Mouse (Mus musculus) CD4-positive, CD25-positive, alpha-beta regulatory T cell, adult 4 months (primary cell): Measurements from ENCODE around the gene Olfr661. TPM values are rescaled to one million over a fixed set of nuclear protein-coding genes. Genes with fewer than 3 reads are reported as not detected.

Experiments used
- ATAC-seq: one replicate; pipeline ENCODE4 v1.8.0; 2017
- polyA plus RNA-seq, 2 experiments: library from polyadenylated mRNA; unstranded; fragments of 100-300 nt; shearing (Covaris generic); gene quantifications; one replicate each; pipeline ENCODE4 v1.2.1; 2017

Gene Olfr661
- under 1 TPM in 1 of 2 experiments, not detected in 1; 0.12 TPM for polyA plus RNA-seq

GRCm38 (mm10) chr7:104686201-104686600, at the start of gene Olfr661:
Gene Olfr661 (plus strand): TSS chr7:104686501.
- ATAC-seq = no peak

- peak; percentile 93 for ATAC-seq
Observed at GRCm38 (mm10) chr7:104646841-104647482, 39.3 kb upstream of the Olfr661 start, which contains the start of gene Olfr658. Gene Olfr658 (minus strand): TSS chr7:104647305.

DNA sequence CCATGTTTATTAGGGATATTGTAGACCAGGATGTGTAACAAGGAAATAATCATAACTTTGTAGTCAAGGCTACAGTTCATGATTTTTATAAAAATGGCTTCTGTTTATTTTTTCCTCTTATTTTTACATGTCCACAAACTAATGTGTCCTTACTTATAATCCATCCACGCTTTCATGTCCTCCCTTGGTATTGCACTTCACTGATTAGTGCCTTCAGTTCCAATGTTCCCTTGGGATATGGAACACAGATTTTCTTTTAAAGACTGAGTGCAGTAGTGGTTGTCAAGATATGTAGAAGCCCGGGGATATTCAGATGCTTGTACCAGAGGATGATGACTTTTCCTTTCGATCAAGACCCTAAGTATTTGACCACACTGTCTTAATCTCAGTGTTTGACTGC, 19.8 kb upstream of the Olfr661 start, which contains the start of gene Olfr659:
Olfr659 (plus strand) TSS at position 301 of the 400 bp plus-strand sequence.
- no peak for ATAC-seq

Other genes with a start within 250 kb of the Olfr661 start
- gene Trim30a, start 221.3 kb upstream of the Olfr661 start, polyA plus RNA-seq = 10 to 100 TPM; 81.7 to 90.6 TPM
- 10 to 100 TPM; 40.7 to 42.4 TPM for gene Trim30d, start 178.7 kb upstream of the Olfr661 start, polyA plus RNA-seq
- not detected for gene Olfr651, start 136.4 kb upstream of the Olfr661 start, polyA plus RNA-seq
- gene Olfr652, start 125.6 kb upstream of the Olfr661 start, polyA plus RNA-seq = under 1 TPM in 1 of 2 experiments, not detected in 1; 0.13 TPM
- not detected for gene Olfr653, start 109.2 kb upstream of the Olfr661 start, polyA plus RNA-seq
- gene Olfr654, start 99.5 kb upstream of the Olfr661 start, polyA plus RNA-seq = not detected
- under 1 TPM in 1 of 2 experiments, not detected in 1; 0.27 TPM for gene Olfr655, start 84.7 kb upstream of the Olfr661 start, polyA plus RNA-seq
- not detected for gene Olfr656, start 72.5 kb upstream of the Olfr661 start, polyA plus RNA-seq
- not detected for gene Olfr657, start 61.7 kb upstream of the Olfr661 start, polyA plus RNA-seq
- not detected for gene Olfr658, start 39.2 kb upstream of the Olfr661 start, polyA plus RNA-seq
- not detected for gene Olfr659, start 19.7 kb upstream of the Olfr661 start, polyA plus RNA-seq
- not detected for gene Usp17le, start 91.0 kb downstream of the Olfr661 start, polyA plus RNA-seq
- gene Usp17lb, start 156.1 kb downstream of the Olfr661 start, polyA plus RNA-seq = not detected
- gene Usp17la, start 170.5 kb downstream of the Olfr661 start, polyA plus RNA-seq = not detected
- gene Olfr665, start 191.5 kb downstream of the Olfr661 start, polyA plus RNA-seq = not detected
- not detected for gene Olfr666, start 209.5 kb downstream of the Olfr661 start, polyA plus RNA-seq
- not detected for gene Olfr667, start 235.0 kb downstream of the Olfr661 start, polyA plus RNA-seq
- gene Olfr668, start 241.6 kb downstream of the Olfr661 start, polyA plus RNA-seq = not detected
- gene Olfr669, start 247.7 kb downstream of the Olfr661 start, polyA plus RNA-seq = not detected